Mouse (Mus musculus): ENCODE results near the gene Ralgps1.

DNA sequence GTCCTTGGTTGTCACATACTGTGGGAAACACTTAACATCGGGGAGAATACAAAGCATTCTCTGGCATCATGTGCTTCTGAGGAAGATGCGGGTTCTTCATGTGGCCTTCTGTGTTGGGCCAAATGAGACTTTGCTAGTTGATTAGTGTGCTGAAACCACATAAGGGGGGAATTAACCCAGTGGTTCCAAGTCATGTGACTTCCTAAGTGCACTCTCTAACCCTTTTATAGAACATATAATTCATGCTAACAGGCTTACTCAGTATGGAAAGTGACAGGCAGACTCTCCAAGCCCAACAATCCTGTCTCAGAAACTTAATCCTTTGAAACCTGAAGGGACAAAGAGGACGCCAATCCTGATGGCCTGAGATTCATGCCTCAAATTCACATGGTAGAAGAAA is 68.9 kb downstream of the Ralgps1 start:
- TF ChIP-seq GATA1 (IDR thresholded peaks at IDR 0.05; ENCODE audit: low read length) = no peak
- no peak for TF ChIP-seq TAL1 (IDR thresholded peaks at IDR 0.05; ENCODE audit: low read length)
